Mouse (Mus musculus) kidney, adult 2 months (tissue): ENCODE measurements around the gene Dennd1c. TPM values are rescaled to one million over a fixed set of nuclear protein-coding genes. Genes with fewer than 3 reads are reported as not detected.
"Not testable (repeated sequence)": the region's sequence is repeated elsewhere in the genome, so short reads cannot be mapped to it uniquely, and the experiment has no call there.

Source experiments
- DNase-seq: peaks from one replicate; pipeline ENCODE4 v3.0.0; 2021
- H3K27ac ChIP-seq: fragments of 200-500 bp; 2 replicates; pipeline ENCODE4 v1.5.1; 2012; ENCODE audit warnings: low read depth, low read length, control low read depth, inconsistent platforms; ENCODE audit not compliant: insufficient read depth
- H3K27me3 ChIP-seq: fragments of 200-500 bp; replicated peaks from 2 replicates; pipeline ENCODE4 v1.6.1; 2012; ENCODE audit warnings: mild to moderate bottlenecking, moderate library complexity, low read length, inconsistent platforms; ENCODE audit not compliant: control insufficient read depth, insufficient read depth
- H3K36me3 ChIP-seq: fragments of 200-500 bp; 2 replicates; pipeline ENCODE4 v1.6.1; 2012; ENCODE audit warnings: mild to moderate bottlenecking, moderate library complexity, low read length, inconsistent platforms; ENCODE audit not compliant: control insufficient read depth, insufficient read depth
- H3K4me1 ChIP-seq: fragments of 200-500 bp; 2 replicates; pipeline ENCODE4 v1.6.1; 2011; ENCODE audit warnings: low read length; ENCODE audit not compliant: control insufficient read depth, insufficient read depth
- H3K4me3 ChIP-seq: fragments of 200-500 bp; 2 replicates; pipeline ENCODE4 v1.5.1; 2011; ENCODE audit warnings: mild to moderate bottlenecking, low read depth, low read length, control low read depth; ENCODE audit not compliant: insufficient read depth
- CTCF ChIP-seq: fragments of 200-500 bp; conservative IDR thresholded peaks from 2 replicates; pipeline ENCODE4 v1.5.1; 2011; ENCODE audit warnings: low read depth, mild to moderate bottlenecking, control low read depth, low read length, moderate library complexity, mixed read lengths; ENCODE audit not compliant: insufficient read depth, insufficient read length
- POLR2A ChIP-seq: fragments of 200-500 bp; IDR thresholded peaks from one replicate; pipeline ENCODE4 v1.6.1; 2011; ENCODE audit warnings: low read depth, low read length, control low read depth
- WGBS: fragments of 180-500 bp; shearing (Covaris S2); methylation state at CpG from one replicate; pipeline ENCODE4 v1.1.7; 2018; 5-methylcytosine and 5-hydroxymethylcytosine counted together
- polyA plus RNA-seq: library from polyadenylated mRNA; depleted of rRNA; stranded (reverse); fragments of >200 nt; gene quantifications from 2 replicates; pipeline ENCODE4 v1.2.3, GENCODE M21; 2012

The Dennd1c gene
- polyA plus RNA-seq, 1 experiment = 4.9 TPM

- Histone ChIP-seq H3K4me3 (peak within 1 kb of the TSS; percentile 88), H3K4me1 (peaks cover 6% of the 10 kb centered on the region; the same call in 1 of the 2 replicates), H3K36me3 (no peaks in the 10 kb centered on the region), H3K27me3 (no peaks in the 10 kb centered on the region), H3K27ac (peak within 1 kb of the TSS; percentile 93)
- under 1% methylated on average over 44 of the region's 45 CpGs for WGBS
- peak; percentile 75 for DNase-seq
- TF ChIP-seq POLR2A (no peak), CTCF (no peak)
Measured at GRCm38 (mm10) chr17:57059486-57059977, 18.8 kb downstream of the Dennd1c start, which contains the start of gene Slc25a23. Gene Slc25a23 (minus strand): TSS chr17:57059863.

- H3K36me3 ChIP-seq = no peaks in the 10 kb centered on the region
- H3K4me1 ChIP-seq = peaks cover 6% of the 10 kb centered on the region; the same call in 1 of the 2 replicates
- H3K4me3 ChIP-seq = peak within 1 kb of the TSS; percentile 88
- WGBS = 3% methylated on average over 19 of the region's 22 CpGs
- H3K27ac ChIP-seq = peak within 1 kb of the TSS; percentile 75
- DNase-seq = peak; percentile 52
- TF ChIP-seq CTCF (no peak), POLR2A (no peak)
- no peaks in the 10 kb centered on the region for H3K27me3 ChIP-seq
Measured at GRCm38 (mm10) chr17:57058891-57059485, 19.3 kb downstream of the Dennd1c start, which contains the start of gene Crb3. Gene Crb3 (plus strand): TSS chr17:57059105.

GRCm38 (mm10) chr17:57056246-57056645, 22.1 kb downstream of the Dennd1c start:
- Histone ChIP-seq H3K27ac (no peak overlapping the region), H3K4me1 (peaks cover 5% of the 10 kb centered on the region; the same call in 1 of the 2 replicates), H3K36me3 (no peaks in the 10 kb centered on the region; the same call in 1 of the 2 replicates), H3K27me3 (no peaks in the 10 kb centered on the region), H3K4me3 (no peak overlapping the region)
- no peak for DNase-seq
- TF ChIP-seq CTCF (no peak), POLR2A (no peak)
- 82% methylated on average over 3 of the region's 3 CpGs for WGBS

- peak; percentile 24 for DNase-seq
- not testable (repeated sequence) for H3K4me3 ChIP-seq, H3K27ac ChIP-seq, H3K36me3 ChIP-seq, H3K4me1 ChIP-seq, H3K27me3 ChIP-seq
- 79% methylated on average over 4 of the region's 4 CpGs for WGBS
- 0 out of 2 replicates have a peak, but pooled peaks have one; percentile 16 for TF ChIP-seq CTCF
Measured at GRCm38 (mm10) chr17:57051679-57052078, 26.6 kb downstream of the Dennd1c start.

GRCm38 (mm10) chr17:57048816-57049215, 29.5 kb downstream of the Dennd1c start:
- Histone ChIP-seq H3K27ac (no peak overlapping the region), H3K4me3 (no peak overlapping the region), H3K4me1 (no peaks in the 10 kb centered on the region), H3K36me3 (no peaks in the 10 kb centered on the region; the same call in 1 of the 2 replicates), H3K27me3 (no peaks in the 10 kb centered on the region)
- 88% methylated on average over 3 of the region's 3 CpGs for WGBS
- TF ChIP-seq CTCF (no peak), POLR2A (no peak)
- no peak for DNase-seq

- WGBS = 63% methylated on average over 5 of the region's 5 CpGs
- no peak for DNase-seq
- no peaks in the 10 kb centered on the region for H3K4me1 ChIP-seq
Measured at GRCm38 (mm10) chr17:57047406-57047805, 30.9 kb downstream of the Dennd1c start.

GRCm38 (mm10) chr17:57041554-57041953, 36.8 kb downstream of the Dennd1c start, which contains the start of gene Slc25a41:
Gene Slc25a41 (minus strand): TSS chr17:57041654.
- WGBS = 81% methylated on average over 8 of the region's 8 CpGs
- no peaks in the 10 kb centered on the region; the same call in 1 of the 2 replicates for H3K27me3 ChIP-seq
- no peaks in the 10 kb centered on the region for H3K36me3 ChIP-seq
- no peaks in the 10 kb centered on the region for H3K4me1 ChIP-seq
- no peak within 1 kb of the TSS for H3K4me3 ChIP-seq
- no peak within 1 kb of the TSS for H3K27ac ChIP-seq
- no peak for DNase-seq
- no peak for TF ChIP-seq POLR2A
- TF ChIP-seq CTCF = no peak

More at GRCm38 (mm10) chr17:57047406-57047805, 30.9 kb downstream of the Dennd1c start:
- Histone ChIP-seq H3K4me3 (no peak overlapping the region), H3K36me3 (no peaks in the 10 kb centered on the region; the same call in 1 of the 2 replicates), H3K27me3 (no peaks in the 10 kb centered on the region), H3K27ac (no peak overlapping the region)
- no peak for TF ChIP-seq POLR2A
- no peak for TF ChIP-seq CTCF
